Mouse (Mus musculus): ENCODE measurements around the gene Rpe65. TPM values are rescaled to one million over a fixed set of nuclear protein-coding genes. Genes with fewer than 3 reads are reported as not detected.

Rpe65 gene
- total RNA-seq, 1 experiment: not detected

- Histone ChIP-seq H3K9ac (ENCODE audit: insufficient read depth, low read depth, low read length, poor library complexity, severe bottlenecking) (no peak overlapping the region), H3K27ac (ENCODE audit: insufficient read depth, low read depth, low read length, poor library complexity, severe bottlenecking) (no peak overlapping the region)
- in situ Hi-C loops (cut with MboI; ENCODE audit: low sequenced_read_pairs in 2 of 2, unreplicated experiment in 2 of 2): no loop called here
These were observed 61.8 kb downstream of the Rpe65 start for GRCm38 (mm10) chr3:159660741-159661140.

GRCm38 (mm10) chr3:159663333-159663732, 64.4 kb downstream of the Rpe65 start:
- DNase-seq (ENCODE audit: low read depth, low spot score): no peak
- no peaks in the 10 kb centered on the region for H3K9me3 ChIP-seq (ENCODE audit: control insufficient read depth, insufficient read depth, low read depth, low read length)
- no peak overlapping the region for H3K27ac ChIP-seq (ENCODE audit: insufficient read depth, low read depth, low read length, poor library complexity, severe bottlenecking)
- TF ChIP-seq ZNF384 (IDR thresholded peaks at IDR 0.05; ENCODE audit: low read depth, low read length) (no peak), MAFK (IDR thresholded peaks at IDR 0.05; ENCODE audit: insufficient read depth, low read depth, low read length) (no peak), ZC3H11A (IDR thresholded peaks at IDR 0.05; ENCODE audit: borderline replicate concordance, low read depth, low read length) (no peak), HCFC1 (IDR thresholded peaks at IDR 0.05; ENCODE audit: borderline replicate concordance, insufficient read depth, low read length) (no peak), CHD2 (IDR thresholded peaks at IDR 0.05; ENCODE audit: low read depth, low read length) (no peak)
- no peak overlapping the region for H3K9ac ChIP-seq (ENCODE audit: insufficient read depth, low read depth, low read length, poor library complexity, severe bottlenecking)
- in situ Hi-C loops (cut with MboI; ENCODE audit: low sequenced_read_pairs in 2 of 2, unreplicated experiment in 2 of 2): no loop called here
- H3K4me1 ChIP-seq (ENCODE audit: control insufficient read depth in 2 of 2, insufficient read depth in 2 of 2, low read length in 2 of 2, poor library complexity in 1 of 2): no peaks in the 10 kb centered on the region
- no peaks in the 10 kb centered on the region for H3K36me3 ChIP-seq (ENCODE audit: control insufficient read depth, insufficient read depth, low read length, poor library complexity, severe bottlenecking)
- no peak overlapping the region for H3K4me3 ChIP-seq (ENCODE audit: insufficient read depth in 1 of 2, low read depth in 1 of 2, low read length in 2 of 2, poor library complexity in 1 of 2, severe bottlenecking in 1 of 2)

More at GRCm38 (mm10) chr3:159660741-159661140, 61.8 kb downstream of the Rpe65 start:
- Histone ChIP-seq H3K4me3 (ENCODE audit: insufficient read depth in 1 of 2, low read depth in 1 of 2, low read length in 2 of 2, poor library complexity in 1 of 2, severe bottlenecking in 1 of 2) (no peak overlapping the region), H3K36me3 (ENCODE audit: control insufficient read depth, insufficient read depth, low read length, poor library complexity, severe bottlenecking) (no peaks in the 10 kb centered on the region), H3K9me3 (ENCODE audit: control insufficient read depth, insufficient read depth, low read depth, low read length) (no peaks in the 10 kb centered on the region), H3K4me1 (ENCODE audit: control insufficient read depth in 2 of 2, insufficient read depth in 2 of 2, low read length in 2 of 2, poor library complexity in 1 of 2) (no peaks in the 10 kb centered on the region)
- no peak for DNase-seq (ENCODE audit: low read depth, low spot score)
- TF ChIP-seq MAFK (IDR thresholded peaks at IDR 0.05; ENCODE audit: insufficient read depth, low read depth, low read length) (no peak), ZNF384 (IDR thresholded peaks at IDR 0.05; ENCODE audit: low read depth, low read length) (no peak)

Other genes starting within 250 kb of the Rpe65 start
- 16.2 and 17.9 TPM in 2 replicates for gene Depdc1a, start 103.7 kb upstream of the Rpe65 start, total RNA-seq (2012; rRNA removed)
- 28.2 and 72.1 TPM in 2 replicates for gene Wls, start 240.5 kb downstream of the Rpe65 start, total RNA-seq (2012; rRNA removed)